Mouse (Mus musculus) thymus, postnatal 4 days (tissue): ENCODE measurements around the gene Trim9.

Source experiments
- DNase-seq: peaks from one replicate; pipeline ENCODE4 v3.0.0; 2021

Gene Trim9

DNA sequence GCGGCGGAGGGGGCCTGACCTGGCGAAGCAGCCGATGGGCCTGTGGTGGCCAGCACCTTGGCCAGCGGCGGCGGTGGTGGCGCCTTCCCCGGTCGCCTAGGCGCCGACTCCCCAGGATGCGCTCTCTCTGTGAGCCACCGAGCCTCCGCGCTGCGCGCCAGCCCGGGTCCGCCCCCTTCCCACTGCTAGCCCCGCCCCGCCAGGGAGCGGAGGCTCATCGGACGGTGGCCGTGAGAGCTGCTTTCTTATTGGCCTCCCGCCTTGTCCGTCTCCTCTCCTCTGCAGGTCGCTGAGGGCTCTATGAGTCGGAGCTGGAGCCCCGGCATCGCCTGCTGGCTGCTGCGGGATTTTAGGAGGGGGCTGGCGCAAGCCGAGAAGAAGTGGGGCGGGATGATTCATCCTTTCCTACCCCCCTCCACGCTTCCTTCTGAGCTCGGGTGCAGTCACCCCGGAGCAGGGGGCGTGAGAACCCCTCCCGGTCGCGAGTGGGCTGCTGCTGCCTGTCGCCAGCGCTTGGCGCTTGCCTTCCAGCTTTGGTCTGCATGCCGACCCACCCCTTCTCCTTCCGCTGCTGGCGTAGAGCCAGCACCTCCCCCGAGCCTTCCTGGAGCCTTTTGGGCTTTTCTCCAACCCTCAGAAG lies at the start of gene Trim9:
Trim9 (minus strand) TSS at position 413 of the 640 bp plus-strand sequence.
- peak; percentile 89 for DNase-seq

GRCm38 (mm10) chr12:70395061-70395460 lies 47.6 kb upstream of the Trim9 start:
- no peak for DNase-seq

- DNase-seq, result no peak
Observed at GRCm38 (mm10) chr12:70391236-70391635, 43.8 kb upstream of the Trim9 start.

DNA sequence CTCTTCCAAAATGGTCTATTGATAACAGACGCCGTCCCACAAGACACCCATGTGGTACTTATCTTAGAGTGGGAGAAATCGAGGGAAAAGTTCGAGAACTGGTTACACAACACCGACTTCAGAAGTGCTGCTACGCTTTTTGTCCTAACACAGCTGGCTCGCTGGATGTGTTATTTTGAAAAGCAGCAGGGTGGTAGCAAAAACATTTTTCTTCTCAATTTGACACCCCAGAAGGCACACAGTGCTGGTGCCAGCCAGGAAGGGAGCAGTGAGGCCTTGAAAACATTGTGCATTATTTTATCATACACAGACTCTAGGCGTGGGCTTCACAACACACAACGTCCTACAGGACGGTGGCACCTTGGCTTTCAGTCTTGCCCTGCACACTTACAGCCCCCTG lies 27.6 kb upstream of the Trim9 start:
- no peak for DNase-seq

GRCm38 (mm10) chr12:70372874-70373273 lies 25.5 kb upstream of the Trim9 start:
- DNase-seq, result no peak

GRCm38 (mm10) chr12:70369348-70369747 lies 21.9 kb upstream of the Trim9 start:
- DNase-seq, result no peak

DNA sequence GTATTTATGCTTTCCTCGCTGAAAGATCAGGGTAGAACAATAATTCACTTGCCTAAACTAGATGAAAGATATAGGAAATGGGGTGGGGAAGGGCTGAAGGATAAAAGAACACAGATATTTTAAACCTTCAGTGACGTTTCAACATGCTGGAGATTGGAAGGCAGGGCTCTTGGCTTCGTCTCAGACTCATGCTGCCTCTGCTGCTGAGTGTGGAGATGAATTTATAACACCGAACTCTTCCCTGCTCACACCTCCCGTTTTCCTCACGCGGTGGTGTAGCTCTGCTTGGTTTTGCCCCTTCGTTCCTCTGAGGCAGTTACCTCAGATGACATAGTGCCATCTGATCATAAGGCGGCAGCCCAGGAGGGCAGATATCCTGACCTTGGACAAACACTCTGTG lies 21.4 kb upstream of the Trim9 start:
- no peak for DNase-seq

GRCm38 (mm10) chr12:70367326-70368248 lies 20.2 kb upstream of the Trim9 start:
- DNase-seq, result no peak

- no peak for DNase-seq
Observed at GRCm38 (mm10) chr12:70363016-70363415, 15.6 kb upstream of the Trim9 start.

- peak; percentile 39 for DNase-seq
Observed at GRCm38 (mm10) chr12:70360276-70360675, 12.9 kb upstream of the Trim9 start.

DNA sequence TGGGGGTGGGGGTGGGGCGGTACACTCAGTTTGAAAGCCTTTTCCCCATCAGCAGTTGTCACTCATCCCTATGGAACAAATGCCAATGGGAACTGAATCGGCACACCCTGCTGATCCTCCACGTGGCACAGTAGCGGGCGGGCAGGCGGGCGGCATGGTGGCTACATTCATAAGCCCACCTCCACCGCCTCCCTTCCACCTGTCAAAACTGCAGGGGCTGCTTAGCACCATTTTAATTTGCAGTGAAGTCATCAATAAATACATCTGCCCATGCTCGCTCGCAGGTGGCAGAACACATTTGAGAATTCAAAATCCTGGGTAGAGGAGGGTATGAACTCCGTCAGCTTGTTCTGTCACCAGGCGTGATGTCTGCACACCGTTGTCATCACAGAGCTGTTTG lies 12.0 kb upstream of the Trim9 start:
- DNase-seq, result no peak

- DNase-seq, result no peak
Observed at GRCm38 (mm10) chr12:70354926-70355325, 7.5 kb upstream of the Trim9 start.

DNA sequence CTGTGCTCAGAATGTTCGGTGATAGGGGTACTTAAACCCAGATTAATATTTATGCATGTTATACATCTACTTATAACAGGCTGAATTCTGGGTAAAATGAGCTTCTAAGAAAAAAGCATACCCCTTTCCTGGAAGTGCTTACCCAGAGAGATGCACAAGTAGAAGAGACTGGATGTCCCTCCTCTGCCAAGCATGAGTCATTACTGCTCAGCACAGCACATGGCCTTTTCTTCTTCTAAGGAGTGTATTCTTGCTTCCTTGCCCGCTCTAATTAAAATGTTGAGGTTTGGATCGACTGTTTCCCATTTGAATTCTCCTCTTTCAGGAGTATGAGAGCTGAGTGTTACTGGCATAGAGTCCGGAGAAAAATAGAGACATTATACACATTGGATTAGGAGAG lies 3.1 kb upstream of the Trim9 start:
- DNase-seq, result no peak

DNA sequence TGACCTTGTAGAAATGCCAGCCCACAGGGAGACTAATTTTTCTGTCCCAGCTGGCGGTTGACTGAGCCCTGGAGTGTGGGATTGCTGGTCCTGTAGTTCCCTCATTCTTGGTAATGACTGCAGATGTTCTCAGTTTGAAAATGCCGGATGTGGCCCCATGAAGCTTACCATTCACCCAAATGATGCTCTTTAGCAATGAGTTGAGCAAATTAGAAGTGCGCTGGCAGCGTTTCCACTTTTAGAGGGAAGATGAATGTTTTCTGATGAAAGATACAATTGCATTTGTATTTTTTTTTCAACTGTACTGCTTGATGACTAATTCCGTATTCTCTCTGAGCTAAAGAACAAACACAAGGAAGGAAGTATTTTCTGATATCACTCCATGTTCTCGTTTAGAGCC lies 2.4 kb upstream of the Trim9 start:
- no peak for DNase-seq

DNA sequence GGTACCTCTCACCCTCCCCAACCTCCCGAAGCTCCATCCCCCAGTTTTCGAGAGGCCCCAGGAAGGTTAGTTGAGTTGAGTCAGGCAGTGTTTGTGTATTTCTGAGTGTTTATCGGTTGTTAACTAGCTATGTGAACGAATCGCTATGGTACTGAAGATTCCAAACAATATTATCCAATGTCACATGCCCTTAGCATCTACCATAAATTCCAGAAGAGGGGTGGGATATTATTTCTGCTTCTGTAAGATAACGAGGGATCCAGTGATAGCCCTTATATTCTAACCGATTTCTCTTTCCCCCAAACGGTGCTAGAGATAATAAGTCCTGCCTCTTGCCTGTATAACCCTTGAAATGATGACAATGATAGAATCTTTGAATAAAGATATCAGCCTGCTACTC lies 612 bp upstream of the Trim9 start:
- DNase-seq, result no peak

DNA sequence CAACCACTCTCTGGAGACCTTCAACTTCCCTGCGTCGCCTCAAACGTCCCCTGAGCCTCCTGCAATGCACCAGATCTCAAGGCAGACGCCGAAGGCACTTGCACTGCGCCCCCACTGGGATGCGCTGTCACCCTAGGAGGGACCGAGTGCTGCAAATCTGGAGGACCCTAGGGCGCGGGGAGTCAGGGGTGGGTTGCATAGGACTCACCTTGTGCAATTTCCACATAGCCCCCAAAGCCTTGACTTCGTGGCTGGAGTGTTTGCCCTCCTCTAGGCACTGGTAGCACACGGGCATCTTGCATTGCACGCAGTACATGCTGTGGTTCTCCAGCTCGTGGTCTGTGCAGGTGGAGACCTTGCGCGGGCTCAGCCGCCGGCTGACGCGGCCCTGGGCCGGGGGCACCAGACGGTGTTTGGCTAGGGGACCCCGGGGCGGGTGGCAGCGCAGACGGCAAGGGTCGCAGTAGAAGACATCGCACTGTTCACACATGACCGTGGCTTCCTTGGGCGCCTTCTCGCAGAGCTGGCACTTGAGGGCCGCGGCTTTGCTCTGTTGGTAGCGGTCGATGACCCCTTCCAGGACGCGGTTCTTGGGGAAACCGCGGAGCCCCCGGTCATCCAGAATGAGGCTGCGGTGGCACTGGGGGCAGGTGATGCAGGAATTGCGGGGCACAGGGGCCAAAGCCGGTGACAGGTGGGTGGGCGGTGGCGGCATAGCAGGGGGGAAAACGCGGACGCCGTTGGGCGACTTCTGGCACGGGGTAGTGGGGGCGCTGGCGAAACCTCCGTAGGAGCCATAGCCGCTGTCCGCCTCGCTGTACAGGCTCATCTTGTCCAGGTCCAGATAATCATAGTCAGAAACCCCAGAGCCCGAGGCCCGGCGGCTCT lies 1.0 kb downstream of the Trim9 start:
- DNase-seq, result peak; percentile 45

DNA sequence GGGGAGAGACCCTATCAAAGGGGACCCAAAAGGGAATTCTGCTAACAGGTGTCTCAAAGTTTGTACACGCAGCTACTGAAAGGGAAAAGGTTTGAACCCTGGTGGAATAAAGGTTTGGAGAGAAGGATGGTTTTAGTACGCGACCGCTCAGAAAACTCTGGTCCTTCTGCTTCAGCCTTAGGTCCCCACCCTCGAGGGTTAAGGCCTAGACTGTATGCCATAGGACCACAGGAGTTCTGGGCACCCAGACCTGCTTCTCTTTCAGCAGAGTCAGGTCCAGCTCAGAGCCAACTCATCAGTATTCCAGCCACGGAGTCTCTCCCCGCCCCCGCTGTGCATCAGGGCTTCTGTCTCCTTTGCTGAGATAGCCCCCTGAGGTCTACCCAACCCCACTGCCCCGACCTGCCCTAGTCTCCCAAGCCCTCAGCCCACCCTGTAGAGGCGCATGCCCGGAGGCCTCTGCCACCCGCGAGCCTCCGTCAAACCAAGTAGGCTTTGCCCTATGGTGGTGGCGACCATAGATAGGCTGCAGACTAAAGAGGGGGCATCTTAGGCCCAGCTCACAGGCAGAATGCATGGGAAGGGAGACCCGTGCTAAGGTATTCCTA lies 1.8 kb downstream of the Trim9 start:
- no peak for DNase-seq

- no peak for DNase-seq
Observed at GRCm38 (mm10) chr12:70335176-70335575, 12.2 kb downstream of the Trim9 start.

GRCm38 (mm10) chr12:70333253-70333805 lies 14.1 kb downstream of the Trim9 start:
- no peak for DNase-seq

- no peak for DNase-seq
Observed at GRCm38 (mm10) chr12:70329059-70329458, 18.4 kb downstream of the Trim9 start.

DNA sequence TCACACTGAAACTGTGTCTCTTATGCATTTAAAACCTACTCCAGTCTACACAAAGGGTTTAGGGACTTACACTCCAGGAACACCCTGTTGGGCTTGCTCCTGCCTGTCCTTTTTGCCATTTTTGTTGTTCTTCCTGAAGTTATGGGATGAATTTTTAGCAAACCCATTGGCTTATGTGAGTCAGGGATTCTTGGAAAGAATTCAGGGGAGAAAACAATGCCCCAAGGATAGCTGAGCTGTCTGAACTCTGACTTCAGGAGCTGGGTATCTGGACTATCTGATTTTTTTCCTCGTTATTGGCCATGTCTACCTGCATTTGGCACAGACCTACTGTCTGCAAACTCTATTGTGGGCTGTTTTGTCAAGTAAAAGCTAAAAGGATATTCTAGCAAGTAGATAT lies 20.5 kb downstream of the Trim9 start:
- no peak for DNase-seq

DNA sequence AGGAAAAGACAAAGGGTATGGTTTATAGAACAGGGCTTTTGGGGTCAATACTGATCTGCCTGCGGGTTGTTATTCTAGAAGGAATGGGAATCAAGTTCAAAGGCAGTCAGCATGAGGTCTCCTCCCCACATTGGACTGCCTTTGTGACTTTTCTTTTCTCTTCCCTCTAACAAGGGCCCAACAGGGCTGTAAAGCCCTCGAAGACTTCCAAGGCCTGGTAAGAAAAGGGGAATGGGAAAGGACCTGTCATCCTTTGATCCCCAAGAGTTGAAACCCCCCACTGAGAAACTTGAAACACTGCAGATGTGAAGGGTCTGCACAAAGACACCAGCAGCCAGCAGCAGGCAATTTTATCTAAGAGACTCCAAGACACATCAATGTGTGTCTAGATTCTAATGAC lies 21.0 kb downstream of the Trim9 start:
- DNase-seq, result no peak

DNA sequence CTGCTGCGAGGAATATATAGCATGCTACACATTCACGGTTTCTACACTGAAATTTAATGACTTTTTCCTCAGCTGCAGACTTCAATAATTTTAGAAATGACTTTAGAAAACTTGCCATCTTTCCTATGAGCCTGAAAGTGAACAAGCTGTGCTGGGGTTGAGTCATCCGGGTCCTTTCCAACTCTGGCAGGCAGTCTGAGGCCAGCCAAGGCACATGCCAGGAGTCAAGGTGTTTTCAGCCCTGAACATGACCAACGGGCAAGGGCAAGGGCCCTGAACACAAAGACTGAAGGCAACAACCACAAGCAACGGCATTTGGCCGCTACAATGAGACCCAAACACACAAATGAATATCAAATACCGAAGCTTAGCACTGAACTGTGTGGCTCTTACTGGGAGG lies 21.6 kb downstream of the Trim9 start:
- DNase-seq, result no peak
